Mouse (Mus musculus): ENCODE results near the gene Bzw2. TPM values are rescaled to one million over a fixed set of nuclear protein-coding genes. Genes with fewer than 3 reads are reported as not detected.
A peak's percentile ranks its signal among the peaks of the same experiment; 100 is the strongest.

Bzw2 gene
- polyA plus RNA-seq, 1 experiment from 2014 or later: 315 TPM

GRCm38 (mm10) chr12:36156637-36157303, 1.1 kb downstream of the Bzw2 start, which contains the start of gene Ankmy2:
TSS of gene Ankmy2 (plus strand) at chr12:36157114.
- Histone ChIP-seq H3K9ac (peak within 1 kb of the TSS; percentile 83), H3K4me2 (replicated peaks) (peak within 1 kb of the TSS; percentile 75), H3K4me3 (peak within 1 kb of the TSS; percentile 82), H3K27ac (peak within 1 kb of the TSS; percentile 70; the same call in 1 of the 2 replicates), H3K36me3 (no peaks in the 10 kb centered on the region), H3K4me1 (peaks cover 23% of the 10 kb centered on the region), H3K27me3 (replicated peaks) (no peaks in the 10 kb centered on the region), H3K9me3 (no peaks in the 10 kb centered on the region)
- under 1% methylated on average over 42 of the region's 42 CpGs for WGBS
- ATAC-seq (ENCODE audit: low FRiP score, low read depth): peak; percentile 98

- Histone ChIP-seq H3K27me3 (replicated peaks) (no peaks in the 10 kb centered on the region), H3K4me2 (replicated peaks) (peak overlapping the region; percentile 75), H3K4me3 (peak overlapping the region; percentile 82), H3K36me3 (no peaks in the 10 kb centered on the region), H3K27ac (peak overlapping the region; percentile 70; the same call in 1 of the 2 replicates), H3K4me1 (peaks cover 23% of the 10 kb centered on the region), H3K9ac (peak overlapping the region; percentile 83), H3K9me3 (no peaks in the 10 kb centered on the region)
- peak; percentile 65 for ATAC-seq (ENCODE audit: low FRiP score, low read depth)
- WGBS: under 1% methylated on average over 33 of the region's 33 CpGs
Observed at GRCm38 (mm10) chr12:36156101-36156636, 1.7 kb downstream of the Bzw2 start.

GRCm38 (mm10) chr12:36155141-36155641, 2.7 kb downstream of the Bzw2 start:
- H3K4me2 ChIP-seq (replicated peaks): peak overlapping the region; percentile 75
- H3K27me3 ChIP-seq (replicated peaks): no peaks in the 10 kb centered on the region
- ATAC-seq (ENCODE audit: low FRiP score, low read depth): no peak
- H3K4me1 ChIP-seq: peaks cover 23% of the 10 kb centered on the region
- no peak overlapping the region for H3K27ac ChIP-seq
- 16% methylated on average over 8 of the region's 8 CpGs for WGBS
- H3K36me3 ChIP-seq: no peaks in the 10 kb centered on the region
- no peaks in the 10 kb centered on the region for H3K9me3 ChIP-seq
- H3K9ac ChIP-seq: peak overlapping the region; percentile 83
- H3K4me3 ChIP-seq: peak overlapping the region; percentile 82

GRCm38 (mm10) chr12:36150737-36151136, 7.1 kb downstream of the Bzw2 start:
- peaks cover 14% of the 10 kb centered on the region for H3K4me1 ChIP-seq
- no peaks in the 10 kb centered on the region for H3K9me3 ChIP-seq
- H3K27ac ChIP-seq: no peak overlapping the region
- H3K4me2 ChIP-seq (replicated peaks): no peak overlapping the region
- peaks cover 3% of the 10 kb centered on the region; the same call in 1 of the 2 replicates for H3K36me3 ChIP-seq
- WGBS: 95% methylated on average over 2 of the region's 2 CpGs
- H3K9ac ChIP-seq: no peak overlapping the region
- no peak overlapping the region for H3K4me3 ChIP-seq
- H3K27me3 ChIP-seq (replicated peaks): no peaks in the 10 kb centered on the region
- no peak for ATAC-seq (ENCODE audit: low FRiP score, low read depth)

GRCm38 (mm10) chr12:36150265-36150664, 7.6 kb downstream of the Bzw2 start:
- Histone ChIP-seq H3K4me3 (no peak overlapping the region), H3K4me2 (replicated peaks) (no peak overlapping the region), H3K4me1 (peaks cover 14% of the 10 kb centered on the region), H3K27me3 (replicated peaks) (no peaks in the 10 kb centered on the region), H3K27ac (no peak overlapping the region), H3K9ac (no peak overlapping the region), H3K9me3 (no peaks in the 10 kb centered on the region), H3K36me3 (peaks cover 3% of the 10 kb centered on the region; the same call in 1 of the 2 replicates)
- ATAC-seq (ENCODE audit: low FRiP score, low read depth): no peak
- WGBS: 89% methylated on average over 2 of the region's 2 CpGs

GRCm38 (mm10) chr12:36146230-36147011, 11.5 kb downstream of the Bzw2 start:
- Histone ChIP-seq H3K4me1 (no peaks in the 10 kb centered on the region), H3K9me3 (no peaks in the 10 kb centered on the region), H3K27ac (no peak overlapping the region), H3K36me3 (peaks cover 3% of the 10 kb centered on the region; the same call in 1 of the 2 replicates), H3K4me3 (no peak overlapping the region), H3K9ac (no peak overlapping the region), H3K4me2 (replicated peaks) (no peak overlapping the region), H3K27me3 (replicated peaks) (no peaks in the 10 kb centered on the region)
- no peak for ATAC-seq (ENCODE audit: low FRiP score, low read depth)
- 96% methylated on average over 3 of the region's 3 CpGs for WGBS

- no peak for ATAC-seq (ENCODE audit: low FRiP score, low read depth)
- Histone ChIP-seq H3K4me2 (replicated peaks) (no peak overlapping the region), H3K9me3 (no peaks in the 10 kb centered on the region), H3K27ac (no peak overlapping the region), H3K4me1 (no peaks in the 10 kb centered on the region), H3K27me3 (replicated peaks) (no peaks in the 10 kb centered on the region), H3K9ac (no peak overlapping the region), H3K4me3 (no peak overlapping the region), H3K36me3 (peaks cover 19% of the 10 kb centered on the region; the same call in 1 of the 2 replicates)
- WGBS: 94% methylated on average over 6 of the region's 6 CpGs
Observed at GRCm38 (mm10) chr12:36140401-36140800, 17.5 kb downstream of the Bzw2 start.

- Histone ChIP-seq H3K4me3 (no peak overlapping the region), H3K9ac (no peak overlapping the region), H3K4me2 (replicated peaks) (no peak overlapping the region), H3K27ac (no peak overlapping the region), H3K36me3 (peaks cover 35% of the 10 kb centered on the region), H3K4me1 (no peaks in the 10 kb centered on the region), H3K27me3 (replicated peaks) (no peaks in the 10 kb centered on the region), H3K9me3 (no peaks in the 10 kb centered on the region)
- ATAC-seq (ENCODE audit: low FRiP score, low read depth): no peak
- WGBS: 89% methylated on average over 4 of the region's 4 CpGs
Observed at GRCm38 (mm10) chr12:36137192-36137591, 20.7 kb downstream of the Bzw2 start.

GRCm38 (mm10) chr12:36136285-36136684, 21.6 kb downstream of the Bzw2 start:
- WGBS: 91% methylated on average over 8 of the region's 8 CpGs
- Histone ChIP-seq H3K9me3 (no peaks in the 10 kb centered on the region), H3K27ac (no peak overlapping the region), H3K9ac (no peak overlapping the region), H3K27me3 (replicated peaks) (no peaks in the 10 kb centered on the region), H3K4me1 (no peaks in the 10 kb centered on the region), H3K4me3 (no peak overlapping the region), H3K36me3 (peaks cover 41% of the 10 kb centered on the region), H3K4me2 (replicated peaks) (no peak overlapping the region)
- ATAC-seq (ENCODE audit: low FRiP score, low read depth): no peak

GRCm38 (mm10) chr12:36135409-36135808, 22.5 kb downstream of the Bzw2 start:
- Histone ChIP-seq H3K36me3 (peaks cover 40% of the 10 kb centered on the region), H3K4me3 (no peak overlapping the region), H3K9ac (no peak overlapping the region), H3K4me1 (no peaks in the 10 kb centered on the region), H3K27ac (no peak overlapping the region), H3K4me2 (replicated peaks) (no peak overlapping the region), H3K27me3 (replicated peaks) (no peaks in the 10 kb centered on the region), H3K9me3 (no peaks in the 10 kb centered on the region)
- ATAC-seq (ENCODE audit: low FRiP score, low read depth): no peak
- whole genome bisulfite sequencing: 93% methylated on average over 3 of the region's 3 CpGs

- peaks cover 40% of the 10 kb centered on the region for H3K36me3 ChIP-seq
- H3K27ac ChIP-seq: no peak overlapping the region
- H3K9ac ChIP-seq: no peak overlapping the region
- no peak overlapping the region for H3K4me2 ChIP-seq (replicated peaks)
- no peak for ATAC-seq (ENCODE audit: low FRiP score, low read depth)
- no peaks in the 10 kb centered on the region for H3K9me3 ChIP-seq
- 94% methylated on average over 5 of the region's 5 CpGs for WGBS
- no peaks in the 10 kb centered on the region for H3K4me1 ChIP-seq
- H3K4me3 ChIP-seq: no peak overlapping the region
- H3K27me3 ChIP-seq (replicated peaks): no peaks in the 10 kb centered on the region
Observed at GRCm38 (mm10) chr12:36134111-36134510, 23.8 kb downstream of the Bzw2 start.

- 96% methylated on average over 5 of the region's 5 CpGs for WGBS
- Histone ChIP-seq H3K4me1 (no peaks in the 10 kb centered on the region), H3K27ac (no peak overlapping the region), H3K4me3 (no peak overlapping the region), H3K36me3 (peaks cover 43% of the 10 kb centered on the region), H3K4me2 (replicated peaks) (no peak overlapping the region), H3K9ac (no peak overlapping the region), H3K9me3 (no peaks in the 10 kb centered on the region), H3K27me3 (replicated peaks) (no peaks in the 10 kb centered on the region)
- ATAC-seq (ENCODE audit: low FRiP score, low read depth): no peak
Observed at GRCm38 (mm10) chr12:36133547-36133946, 24.3 kb downstream of the Bzw2 start.

Data from neural tube, embryonic 12.5 days (tissue).